Mouse (Mus musculus) embryonic fibroblast, embryonic 13.5 days (primary cell): Measurements from ENCODE around the gene Gnb1.

Experiments
- CTCF ChIP-seq: IDR thresholded peaks from 2 replicates; pipeline ENCODE4 v1.5.1; 2011; ENCODE audit warnings: mild to moderate bottlenecking, control low read depth, low read length, moderate library complexity, borderline replicate concordance; ENCODE audit not compliant: insufficient read depth
- POLR2A ChIP-seq: IDR thresholded peaks from 2 replicates; pipeline ENCODE4 v1.6.1; 2011; ENCODE audit warnings: low read depth, mild to moderate bottlenecking, control low read depth, low read length, moderate library complexity

DNA sequence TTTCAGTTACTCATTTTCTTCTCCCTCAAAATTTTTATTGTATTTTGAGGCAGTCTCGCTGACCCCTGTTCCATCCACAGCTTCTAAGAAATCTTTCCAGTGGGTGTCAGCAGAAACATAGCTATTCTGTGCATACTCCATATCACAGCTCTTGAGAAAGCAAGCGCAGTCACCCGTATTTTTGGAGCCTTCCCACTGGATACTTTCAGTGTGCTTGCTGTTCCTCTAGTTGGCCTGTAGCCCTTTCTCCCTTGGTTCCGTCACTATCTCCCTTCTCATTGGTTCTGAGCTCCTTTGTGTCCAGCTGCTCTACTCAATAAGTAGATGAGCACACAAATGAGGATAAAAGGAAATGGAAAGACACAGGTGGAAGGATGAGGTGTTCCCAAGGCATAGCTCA, 59.9 kb downstream of the Gnb1 start:
- no peak for TF ChIP-seq POLR2A
- TF ChIP-seq CTCF = no peak
